Mouse (Mus musculus): ENCODE data around the gene Impdh1.
A peak's percentile ranks its signal among the peaks of the same experiment; 100 is the strongest.
"Not testable (repeated sequence)": the region's sequence is repeated elsewhere in the genome, so short reads cannot be mapped to it uniquely, and the experiment has no call there.

The Impdh1 gene

DNA sequence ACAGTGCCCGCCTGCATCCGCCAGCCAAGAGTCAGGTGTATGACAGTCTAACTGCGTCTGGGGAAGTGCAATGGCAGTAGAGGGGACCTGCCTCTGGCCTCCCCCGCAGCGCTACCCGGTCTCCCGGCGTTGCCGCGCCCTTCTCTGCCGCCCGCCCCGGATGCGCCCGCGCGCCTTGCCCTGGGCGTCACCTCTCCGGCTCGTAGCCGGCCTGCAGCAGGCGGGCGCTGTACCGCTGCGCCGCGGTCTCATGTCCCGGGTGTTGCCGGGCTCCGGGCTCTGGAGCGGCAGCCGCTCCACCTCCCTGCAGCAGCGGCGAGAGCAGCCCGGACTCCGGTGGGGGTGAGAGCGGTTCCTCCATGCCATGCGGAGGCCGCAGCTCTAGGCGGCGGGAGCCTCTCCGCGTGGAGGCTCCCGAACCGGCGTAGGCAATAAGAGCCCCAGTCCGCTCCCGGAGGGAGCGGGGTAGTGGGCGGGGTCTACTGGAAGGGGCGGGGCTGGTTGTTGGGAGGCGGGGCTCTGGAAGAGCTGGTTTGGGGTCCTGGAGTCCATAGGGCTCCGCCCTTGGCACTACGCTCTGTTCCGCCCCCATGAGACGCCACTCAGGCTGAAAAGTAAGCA, at the start of gene Impdh1:
Impdh1 (minus strand) TSS at position 484 of the 621 bp plus-strand sequence.
- peak; percentile 52 for DNase-seq

DNA sequence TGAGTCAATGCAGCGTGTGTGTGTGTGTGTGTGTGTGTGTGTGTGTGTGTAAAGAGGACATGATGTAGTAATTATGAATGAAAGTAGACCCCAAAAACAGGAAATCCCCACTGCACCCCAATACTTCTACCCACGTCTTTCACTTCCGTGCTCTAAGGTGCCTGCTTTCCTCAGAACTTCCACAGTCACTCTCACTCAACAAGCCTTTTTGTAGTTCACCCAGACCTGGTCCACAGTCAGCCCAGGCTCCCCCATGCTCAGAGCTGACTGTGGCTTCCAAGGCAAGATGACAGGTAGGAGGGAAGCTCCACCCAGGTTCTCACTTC, 48.3 kb upstream of the Impdh1 start:
- DNase-seq: no peak

DNA sequence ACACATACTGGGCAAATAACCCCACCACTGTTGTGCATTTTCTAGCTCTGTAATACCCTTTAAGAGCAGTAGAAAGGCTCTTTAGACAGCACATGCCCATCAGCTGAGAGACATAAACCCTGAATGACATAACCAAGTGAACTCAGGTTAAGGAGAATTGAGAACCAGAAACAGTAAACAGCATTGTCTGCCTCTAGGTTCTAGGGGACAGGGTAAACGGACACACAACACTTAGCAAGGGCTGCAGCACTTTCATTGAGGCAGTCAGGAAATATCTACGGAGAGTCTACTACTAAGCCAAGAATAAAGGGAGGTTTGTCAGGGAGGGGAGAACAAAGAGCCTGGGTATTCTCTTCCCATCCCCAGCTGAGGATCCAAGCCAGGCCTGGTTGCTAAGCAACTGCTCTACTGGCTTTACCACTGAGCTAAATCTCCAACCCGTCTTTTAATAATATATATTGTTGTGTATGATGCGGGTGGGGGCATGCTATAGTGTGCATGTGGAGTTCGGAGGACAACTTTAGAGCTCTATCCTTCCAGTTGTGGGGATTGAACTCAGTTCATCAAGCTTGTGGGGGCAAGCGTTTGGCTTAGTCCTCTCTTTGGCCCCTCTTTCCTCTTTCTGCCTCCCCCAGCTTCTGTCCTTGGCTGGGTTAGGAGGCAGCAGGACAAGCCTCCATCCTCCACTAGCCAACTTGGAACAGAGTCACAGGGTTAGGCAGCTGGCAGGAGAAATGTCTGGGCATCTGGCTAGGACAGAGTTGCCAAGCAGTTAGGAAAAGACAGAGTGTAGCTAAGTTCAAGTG, 47.7 kb upstream of the Impdh1 start:
- peak; percentile 43 for DNase-seq

- DNase-seq: no peak
Measured at GRCm38 (mm10) chr6:29261831-29262230, 45.7 kb upstream of the Impdh1 start.

GRCm38 (mm10) chr6:29259418-29259817, 43.3 kb upstream of the Impdh1 start:
- no peak for DNase-seq

DNA sequence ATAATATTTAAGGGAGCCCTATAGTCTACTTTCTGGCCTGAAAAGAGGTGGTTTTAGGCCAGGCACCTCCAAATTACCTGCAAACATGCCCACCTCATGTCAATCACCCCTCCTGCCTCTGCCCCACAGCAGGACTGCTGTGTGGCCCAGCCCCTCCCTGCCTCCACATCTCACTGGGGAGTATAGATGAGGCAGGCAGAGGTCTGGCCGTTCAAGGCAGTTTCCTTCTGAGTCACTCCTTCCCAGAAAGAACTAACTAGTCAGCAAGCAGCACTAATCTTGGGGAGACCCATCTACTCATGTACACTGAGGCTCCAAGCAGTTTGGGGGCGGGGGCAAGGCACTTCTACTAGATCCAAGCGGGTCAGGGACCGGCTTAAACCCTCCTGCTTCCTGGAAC, 30.9 kb upstream of the Impdh1 start:
- DNase-seq: no peak

GRCm38 (mm10) chr6:29246585-29246984, 30.4 kb upstream of the Impdh1 start:
- DNase-seq: no peak

GRCm38 (mm10) chr6:29246183-29246582, 30.0 kb upstream of the Impdh1 start:
- DNase-seq: no peak

DNA sequence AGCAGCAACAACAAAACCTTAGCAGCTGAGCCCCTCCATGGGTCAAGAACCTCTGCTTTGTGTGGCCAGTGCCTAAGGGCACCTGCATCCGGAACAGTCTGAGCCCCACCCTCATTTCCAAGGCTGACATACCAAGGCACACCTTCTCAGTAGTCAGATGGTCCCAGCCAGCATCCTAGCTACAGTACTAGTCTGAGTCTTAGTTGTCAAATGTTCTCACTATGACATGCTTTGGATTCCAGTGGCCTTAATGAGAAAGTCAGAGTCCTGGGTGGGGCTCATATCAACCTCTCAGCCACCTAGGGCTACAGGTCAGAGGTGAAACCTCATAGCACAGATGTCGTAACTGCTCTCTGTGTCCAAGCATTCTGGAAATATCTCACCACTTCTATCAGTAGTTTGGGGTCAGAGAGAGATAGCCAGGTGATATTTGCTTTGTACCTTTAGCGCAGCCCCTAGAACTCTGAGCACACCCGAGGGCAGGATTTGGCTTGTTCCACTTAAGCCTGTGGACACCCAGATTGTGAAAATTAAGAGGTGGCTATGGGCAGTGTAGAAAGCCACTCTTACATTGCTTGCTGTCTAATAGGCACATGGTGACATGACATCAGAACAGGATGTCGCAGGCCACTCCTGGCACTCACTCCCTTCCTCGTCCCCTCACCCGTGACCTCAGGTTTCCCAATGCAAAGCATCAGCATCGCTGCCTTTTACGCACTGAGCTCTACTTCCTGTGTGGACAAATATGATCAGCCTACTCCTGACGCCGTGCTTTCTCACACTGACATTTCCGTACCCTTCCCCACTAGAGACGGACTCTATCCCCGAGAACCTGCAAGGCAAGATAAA, 29.3 kb upstream of the Impdh1 start:
- DNase-seq: no peak

- DNase-seq: no peak
Measured at GRCm38 (mm10) chr6:29242265-29242664, 26.1 kb upstream of the Impdh1 start.

DNA sequence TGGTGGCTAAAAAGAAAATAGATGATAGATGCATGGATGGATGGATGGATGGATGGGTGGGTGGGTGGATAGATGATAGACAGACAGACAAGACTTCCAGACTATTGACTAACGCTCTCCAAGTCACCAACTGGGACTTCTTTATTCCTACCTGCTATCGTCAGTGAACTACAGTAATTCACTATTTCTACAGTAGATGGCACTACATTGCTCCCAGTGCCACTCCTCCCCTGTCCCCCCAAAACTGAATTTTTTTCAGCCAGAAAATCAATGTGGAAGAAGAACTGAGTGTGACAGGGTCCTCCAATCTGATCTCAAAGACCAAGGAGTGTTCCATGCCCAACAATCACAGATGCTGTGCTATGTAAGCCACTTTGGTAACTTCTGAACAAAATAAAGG, 25.5 kb upstream of the Impdh1 start:
- no peak for DNase-seq

DNA sequence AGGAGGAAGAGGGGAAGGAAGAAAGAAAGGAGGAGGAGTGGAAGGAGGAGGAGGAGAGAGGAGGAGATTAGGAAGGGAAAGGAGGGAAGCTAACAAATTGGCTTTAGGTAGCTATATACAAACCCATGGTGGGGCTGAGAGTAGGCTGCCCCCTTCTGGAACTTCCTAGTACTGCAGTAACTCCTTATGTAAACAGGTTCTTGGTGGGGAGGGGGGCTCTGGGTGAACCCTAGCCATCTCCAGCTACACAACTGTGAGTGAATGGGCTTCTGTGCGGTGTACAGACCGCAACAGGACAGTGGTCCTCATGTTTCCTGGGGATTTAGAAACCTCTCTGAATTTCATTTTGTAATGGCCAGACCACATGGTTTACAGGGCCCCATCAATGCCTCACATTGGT, 24.6 kb upstream of the Impdh1 start:
- peak; percentile 13 for DNase-seq

DNA sequence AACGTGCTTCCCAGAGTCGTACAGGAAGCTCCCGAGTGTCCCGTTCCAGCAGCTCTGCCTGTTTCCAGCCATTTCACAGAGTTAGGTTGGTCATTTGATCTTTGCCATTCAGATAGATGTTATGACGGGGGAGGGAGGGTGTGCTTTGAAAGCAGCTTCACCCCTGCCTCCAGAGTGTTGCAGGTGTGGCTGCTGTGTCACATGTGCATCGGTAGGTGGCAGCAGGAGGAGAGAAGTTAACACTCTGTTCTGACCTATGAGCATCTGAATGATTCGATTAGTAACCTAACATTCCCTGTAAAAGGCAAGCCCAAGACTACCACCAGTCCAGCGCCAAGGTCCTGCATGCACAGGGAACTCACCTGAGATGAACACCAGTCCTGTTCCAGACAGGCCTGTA, 18.1 kb upstream of the Impdh1 start:
- no peak for DNase-seq

GRCm38 (mm10) chr6:29233710-29234109, 17.5 kb upstream of the Impdh1 start:
- DNase-seq: no peak

DNA sequence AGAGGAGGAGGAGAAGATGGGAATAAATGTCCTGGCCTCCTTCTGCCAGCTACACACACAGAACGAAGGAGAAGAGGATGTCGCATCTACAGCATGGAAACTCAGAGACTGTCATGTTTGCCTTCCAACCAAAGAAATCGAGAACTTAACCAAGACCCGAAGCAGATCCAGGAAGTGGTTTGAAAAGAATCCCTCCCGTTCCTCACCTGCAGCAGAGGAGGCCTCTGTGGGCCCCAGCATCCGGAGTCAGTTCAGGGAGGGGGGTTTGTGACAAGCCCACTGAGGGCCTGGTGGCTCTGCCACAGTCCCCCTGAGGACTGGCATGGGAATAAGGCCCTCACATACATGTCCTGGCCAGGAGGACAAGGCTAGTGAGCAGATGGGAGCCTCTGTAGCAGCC, 16.2 kb upstream of the Impdh1 start:
- DNase-seq: no peak

DNA sequence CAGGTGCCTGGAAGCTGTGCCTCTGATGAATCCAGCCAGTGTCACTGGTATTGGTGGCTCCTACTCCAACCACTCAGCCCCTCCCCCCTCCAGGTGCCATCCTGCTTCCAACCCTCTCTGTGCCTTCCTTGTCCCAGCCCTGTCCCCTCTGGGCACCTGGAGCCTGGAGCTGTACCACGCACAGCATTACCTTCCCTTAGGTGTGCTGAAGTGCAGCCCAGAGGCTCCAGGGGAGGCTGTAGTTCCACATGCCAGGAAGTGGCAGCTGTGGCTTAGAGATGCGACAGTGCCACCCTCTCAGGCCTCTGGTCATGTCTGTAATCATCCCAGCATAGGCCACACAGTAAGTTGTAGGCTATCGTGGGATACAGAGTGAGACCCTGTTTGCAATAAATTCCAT, 15.6 kb upstream of the Impdh1 start:
- DNase-seq: no peak

DNA sequence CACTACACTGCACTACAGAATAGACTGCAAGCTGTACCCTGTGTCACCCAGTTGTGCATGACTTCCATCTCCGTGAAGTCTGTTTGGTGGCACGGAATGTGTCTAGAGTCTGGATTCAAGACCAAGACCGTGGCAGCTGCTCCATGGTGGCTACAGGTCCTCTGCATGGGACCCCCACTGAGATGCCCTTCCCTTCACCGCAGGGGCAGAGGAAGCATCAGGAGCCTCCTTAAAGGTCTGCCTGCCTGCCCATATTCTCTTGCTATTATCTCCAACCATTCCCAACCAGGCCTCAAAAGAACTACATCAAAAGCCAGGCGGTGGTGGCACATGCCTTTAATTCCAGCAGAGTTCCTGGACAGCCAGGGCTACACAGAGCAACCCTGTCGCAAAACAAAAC, 14.2 kb upstream of the Impdh1 start:
- no peak for DNase-seq

- no peak for DNase-seq
Measured at GRCm38 (mm10) chr6:29229265-29229913, 13.2 kb upstream of the Impdh1 start.

GRCm38 (mm10) chr6:29217717-29218116, 1.6 kb upstream of the Impdh1 start:
- not testable (repeated sequence) for DNase-seq

GRCm38 (mm10) chr6:29215181-29215580, 983 bp downstream of the Impdh1 start:
- no peak for DNase-seq

GRCm38 (mm10) chr6:29214776-29215175, 1.4 kb downstream of the Impdh1 start:
- DNase-seq: no peak

DNA sequence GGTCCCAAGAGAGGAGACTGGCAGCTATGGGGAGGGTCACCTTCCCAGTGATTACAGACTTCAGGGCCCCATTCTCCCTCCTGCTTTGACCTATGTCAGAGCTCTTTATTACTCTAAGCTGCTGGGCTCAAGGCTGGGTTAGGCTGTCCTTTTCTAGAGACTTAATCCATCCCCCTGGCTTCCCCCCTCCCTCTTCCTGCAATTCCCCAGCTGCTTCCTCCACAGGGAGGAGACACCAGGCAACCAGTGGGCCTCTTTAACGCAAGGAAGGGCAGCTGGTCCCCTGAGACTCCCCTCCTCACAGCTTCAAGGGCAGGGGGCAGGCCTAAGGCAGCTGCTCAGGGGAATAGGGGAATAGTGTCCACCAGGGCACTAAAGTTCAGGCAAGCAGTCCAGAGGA, 1.9 kb downstream of the Impdh1 start:
- no peak for DNase-seq

- no peak for DNase-seq
Measured at GRCm38 (mm10) chr6:29213436-29213835, 2.7 kb downstream of the Impdh1 start.

Measured in right cerebral cortex, adult 18-20 months (tissue).